In the genomic region with DNA sequence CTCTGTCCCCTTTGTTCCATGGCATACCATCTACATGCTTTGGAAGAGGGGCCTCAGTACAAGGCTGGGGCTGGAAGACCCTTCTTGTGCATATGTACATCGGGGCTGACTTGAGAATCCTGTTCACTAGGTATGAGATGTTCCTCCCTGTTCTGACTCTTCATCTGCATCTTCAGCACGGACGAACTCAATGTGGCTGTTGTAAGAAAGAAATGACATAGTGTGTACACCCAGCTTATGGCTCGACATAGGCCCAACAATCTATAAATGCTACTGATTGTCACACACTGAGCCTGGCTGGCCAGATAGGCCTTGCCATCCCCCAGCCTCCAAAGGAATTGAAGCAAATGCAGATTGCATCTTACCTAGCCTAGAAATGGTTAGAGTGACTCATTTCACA, we compare ENCODE assay signal across 16 mouse cellular contexts.
"Had no signal": no experiment of that assay in that cellular context is flagged by ENCODE, and none has a peak within 500 bp of the region (broad histone marks: within the 10 kb centered on the region; RNA-seq: fewer than 3 reads in every experiment).

No protein-coding gene starts in this region.

- H3K4me2 ChIP-seq: neural tube, embryonic 13.5 days; neural tube, embryonic 15.5 days; stomach, embryonic 15.5 days had no signal

- H3K36me3 ChIP-seq: neural tube, embryonic 13.5 days; neural tube, embryonic 15.5 days; stomach, embryonic 15.5 days had no signal

- H3K9ac ChIP-seq: neural tube, embryonic 13.5 days; neural tube, embryonic 15.5 days; stomach, embryonic 15.5 days had no signal

- H3K4me3 ChIP-seq: neural tube, embryonic 13.5 days; neural tube, embryonic 15.5 days; stomach, embryonic 15.5 days had no signal

- DNase-seq: retina, postnatal 1 day; right cerebral cortex, adult 18-20 months; right cerebral cortex, postnatal 14 days; right cerebral cortex, postnatal 25 days; right cerebral cortex, postnatal 4 days; spleen, adult 18-20 months; thymus, adult 18-20 months; thymus, adult 2 months; thymus, postnatal 14 days; thymus, postnatal 25 days; thymus, postnatal 36 days; thymus, postnatal 4 days had no signal

- H3K27ac ChIP-seq: neural tube, embryonic 13.5 days; neural tube, embryonic 15.5 days; stomach, embryonic 15.5 days; stomach, postnatal 0 days had no signal

- H3K9me3 ChIP-seq: neural tube, embryonic 13.5 days; neural tube, embryonic 15.5 days; stomach, embryonic 15.5 days had no signal

- H3K27me3 ChIP-seq: neural tube, embryonic 13.5 days; neural tube, embryonic 15.5 days; stomach, embryonic 15.5 days had no signal

- H3K4me1 ChIP-seq: stomach, embryonic 15.5 days had no signal
